Mouse (Mus musculus): ENCODE measurements at regions not wholly inside any gene's neighbourhood (a gene's known extent, or its start where the extent isn't known, plus 50 kb on each side); places are given as distances from the start of the nearest gene placed in this dataset.

DNA sequence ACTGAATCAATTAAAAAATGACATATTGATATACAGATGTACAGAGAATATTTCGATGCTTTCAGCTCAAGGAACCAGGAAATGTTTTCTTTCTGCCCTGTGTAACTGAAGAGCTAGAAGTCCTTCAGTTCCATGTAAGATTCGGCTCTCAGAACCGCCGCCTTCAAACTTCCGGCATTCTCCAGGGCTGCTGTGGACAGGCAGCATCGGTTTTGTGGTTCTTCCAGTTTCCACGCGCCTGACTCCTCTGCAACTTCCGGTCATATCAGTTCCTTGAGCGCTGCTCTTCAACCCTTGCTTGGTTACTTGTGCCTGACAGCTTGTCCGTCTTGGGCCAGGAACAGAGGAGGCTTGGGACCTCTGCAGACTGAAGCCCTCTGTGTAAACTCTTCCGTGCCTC is 53.0 kb upstream of the Cep78 start:
- TF ChIP-seq CTCF (IDR thresholded peaks at IDR 0.05; ENCODE audit: low read depth, low read length) (no peak), POLR2AphosphoS5 (IDR thresholded peaks at IDR 0.05; ENCODE audit: insufficient replicate concordance, low read depth, low read length) (no peak), GATA1 (IDR thresholded peaks at IDR 0.05; ENCODE audit: borderline replicate concordance, low read length) (no peak), GATA2 (IDR thresholded peaks at IDR 0.05; ENCODE audit: borderline replicate concordance, low read depth, low read length) (no peak)

Data from G1E (cell line).